Mouse (Mus musculus) forebrain, embryonic 12.5 days (tissue): Measurements from ENCODE around the gene B3gnt2. TPM values are rescaled to one million over a fixed set of nuclear protein-coding genes. Genes with fewer than 3 reads are reported as not detected.

Experiments
- ATAC-seq: fragments of 200-750 bp; cut with Nextera tagmentation; 2 replicates; pipeline ENCODE4 v1.8.0; 2017; ENCODE audit warnings: moderate TSS enrichment; ENCODE audit not compliant: low FRiP score
- H3K27ac ChIP-seq: fragments of 300-500 bp; sonication (generic); 2 replicates; pipeline ENCODE4 v1.5.1; 2016; ENCODE audit warnings: mild to moderate bottlenecking
- H3K27me3 ChIP-seq: fragments of 300-500 bp; sonication (generic); 2 replicates; pipeline ENCODE4 v1.6.1; 2016; ENCODE audit warnings: mild to moderate bottlenecking
- H3K36me3 ChIP-seq: fragments of 300-500 bp; sonication (generic); replicated peaks from 2 replicates; pipeline ENCODE4 v1.6.1; 2016; ENCODE audit warnings: mild to moderate bottlenecking
- H3K4me1 ChIP-seq: fragments of 300-500 bp; sonication (generic); 2 replicates; pipeline ENCODE4 v1.6.1; 2016
- H3K4me2 ChIP-seq: fragments of 300-500 bp; sonication (generic); 2 replicates; pipeline ENCODE4 v1.6.1; 2016; ENCODE audit warnings: mild to moderate bottlenecking, moderate library complexity
- H3K4me3 ChIP-seq: fragments of 300-500 bp; sonication (generic); replicated peaks from 2 replicates; pipeline ENCODE4 v1.5.1; 2016; ENCODE audit warnings: mild to moderate bottlenecking
- H3K9ac ChIP-seq: fragments of 300-500 bp; sonication (generic); 2 replicates; pipeline ENCODE4 v1.6.1; 2016; ENCODE audit warnings: mild to moderate bottlenecking
- H3K9me3 ChIP-seq: fragments of 300-500 bp; sonication (generic); 2 replicates; pipeline ENCODE4 v1.6.1; 2016
- WGBS: fragments of 180-500 bp; shearing (Covaris S2); methylation state at CpG from one replicate; pipeline ENCODE4 v1.1.7; 2016; 5-methylcytosine and 5-hydroxymethylcytosine counted together
- polyA plus RNA-seq: library from polyadenylated mRNA; unstranded; fragments of >200 nt; fragmentation: Nextera tagmentation; extraction: Ambion mirVana; gene quantifications from 2 replicates; pipeline ENCODE4 v1.2.1, GENCODE M21; 2016

B3gnt2 gene
- 2.6 and 3.5 TPM in 2 replicates for polyA plus RNA-seq

DNA sequence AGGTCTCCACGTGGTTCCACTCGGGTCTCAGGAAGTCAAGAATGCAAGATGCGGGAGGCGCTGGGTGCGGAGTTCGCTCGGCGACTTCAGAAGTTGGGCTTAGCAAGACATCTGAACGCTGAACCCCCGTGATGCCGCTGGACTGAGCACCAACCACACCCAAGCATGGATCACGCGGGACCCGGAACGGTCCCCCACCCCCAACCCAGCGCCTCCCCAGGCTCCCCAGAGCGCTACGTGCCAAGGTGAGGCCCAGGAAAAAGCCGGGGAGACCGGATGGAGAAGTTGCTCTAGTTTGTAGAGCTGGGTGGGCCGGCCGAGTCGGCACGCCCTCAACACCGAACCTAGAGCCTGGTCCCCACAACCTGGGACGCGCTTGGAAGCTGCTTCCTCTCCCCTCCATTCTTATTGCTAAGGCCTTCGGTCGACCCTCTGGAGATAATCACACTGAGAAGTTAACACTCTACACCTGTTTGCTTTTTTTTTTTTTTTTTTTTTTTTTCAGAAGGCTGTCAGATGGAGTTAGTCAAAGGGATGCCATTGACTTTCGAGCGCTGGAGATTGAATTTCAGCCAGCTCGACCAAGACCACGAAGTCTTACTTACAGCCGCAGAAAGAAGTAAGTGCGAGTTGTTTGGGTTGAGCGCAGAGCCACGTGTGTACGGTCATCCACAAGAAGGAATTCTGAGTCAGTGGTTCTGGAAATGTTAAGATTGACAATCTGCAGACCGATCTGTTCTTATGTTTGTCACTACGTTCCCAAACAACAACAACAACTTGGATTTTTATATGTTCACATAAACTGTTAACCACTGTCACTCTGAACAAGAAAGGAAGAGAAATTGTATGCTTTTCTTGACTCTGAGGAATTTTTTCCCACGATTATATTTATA, at the start of gene B3gnt2:
TSS of gene B3gnt2 (minus strand) at position 627 of the 893 bp plus-strand sequence.
- peak within 1 kb of the TSS; percentile 75 for H3K4me3 ChIP-seq
- WGBS = 5% methylated on average over 41 of the region's 41 CpGs
- H3K4me2 ChIP-seq = peak within 1 kb of the TSS; percentile 99
- peak within 1 kb of the TSS; percentile 65 for H3K9ac ChIP-seq
- H3K27me3 ChIP-seq = peaks cover 70% of the 10 kb centered on the region
- H3K36me3 ChIP-seq = no peaks in the 10 kb centered on the region
- ATAC-seq = 0 out of 2 replicates have a peak, but pooled peaks have one; percentile 10
- H3K9me3 ChIP-seq = no peaks in the 10 kb centered on the region
- H3K27ac ChIP-seq = no peak within 1 kb of the TSS
- peaks cover 40% of the 10 kb centered on the region for H3K4me1 ChIP-seq

DNA sequence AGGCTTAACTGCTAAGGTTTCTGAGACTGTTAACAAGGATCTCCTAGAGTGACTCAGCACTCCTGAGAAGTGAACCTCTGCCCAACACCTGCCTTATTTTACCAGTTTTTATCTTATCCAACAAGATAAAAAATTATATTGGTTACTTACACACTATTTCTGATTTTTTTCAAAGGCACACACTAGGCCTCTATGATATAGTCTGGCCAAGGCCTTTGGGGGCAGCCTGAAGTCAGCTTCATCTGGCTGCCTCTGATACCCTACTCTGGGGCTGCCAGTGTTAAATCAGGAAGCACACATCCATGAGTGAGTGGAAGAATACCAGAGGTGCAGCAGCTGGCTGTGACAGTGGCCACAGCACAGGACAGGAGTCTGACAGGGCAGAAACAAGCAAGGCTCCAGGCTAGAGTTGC, 45.7 kb upstream of the B3gnt2 start:
- no peaks in the 10 kb centered on the region for H3K27me3 ChIP-seq
- H3K9me3 ChIP-seq = no peaks in the 10 kb centered on the region
- no peaks in the 10 kb centered on the region for H3K36me3 ChIP-seq
- no peak overlapping the region for H3K9ac ChIP-seq
- H3K4me3 ChIP-seq = no peak overlapping the region
- no peaks in the 10 kb centered on the region for H3K4me1 ChIP-seq
- ATAC-seq = no peak
- no peak overlapping the region for H3K4me2 ChIP-seq
- no peak overlapping the region for H3K27ac ChIP-seq

DNA sequence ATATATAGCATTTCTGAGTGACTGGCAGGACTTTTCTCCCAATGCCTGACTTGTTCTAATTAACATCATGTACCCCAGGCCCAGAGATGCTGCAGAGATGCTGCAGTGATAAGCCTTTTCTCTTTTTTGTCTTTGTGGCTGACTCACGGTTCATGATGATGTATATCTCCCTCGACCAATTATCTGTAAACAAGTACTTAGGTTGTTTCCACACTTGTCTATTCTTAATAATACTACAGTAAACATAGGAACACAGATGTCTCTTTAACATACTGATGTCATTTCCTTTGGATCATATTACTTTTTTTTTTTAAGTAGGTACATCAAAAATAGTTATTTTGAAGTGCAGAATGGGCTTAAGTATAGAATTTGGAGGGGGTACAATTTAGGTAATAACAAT, 42.2 kb upstream of the B3gnt2 start:
- Histone ChIP-seq H3K4me1 (no peaks in the 10 kb centered on the region), H3K27me3 (no peaks in the 10 kb centered on the region), H3K9ac (no peak overlapping the region), H3K4me3 (no peak overlapping the region), H3K27ac (no peak overlapping the region), H3K4me2 (no peak overlapping the region), H3K9me3 (no peaks in the 10 kb centered on the region), H3K36me3 (peaks cover 7% of the 10 kb centered on the region; the same call in 1 of the 2 replicates)
- ATAC-seq = no peak
- WGBS = 77% methylated on average over 2 of the region's 2 CpGs

DNA sequence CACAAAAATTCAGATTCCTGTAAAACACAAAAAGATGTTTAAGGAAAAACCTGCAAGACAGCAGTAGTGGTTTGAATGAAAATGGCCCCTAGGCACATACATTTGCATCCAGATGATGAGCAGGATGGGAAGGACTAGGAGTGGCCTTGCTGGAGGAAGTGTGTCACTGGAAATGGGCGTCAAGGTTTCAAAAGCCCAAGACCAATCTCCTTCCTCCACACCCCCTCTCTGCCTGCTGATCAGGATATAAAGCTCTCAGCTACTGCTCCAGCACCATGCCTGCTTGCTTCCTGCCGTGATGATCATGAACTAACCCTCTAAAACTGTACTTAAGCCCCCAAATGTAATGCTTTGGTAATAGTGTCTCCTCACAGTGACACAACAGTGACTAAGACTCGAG, 39.3 kb upstream of the B3gnt2 start:
- Histone ChIP-seq H3K27ac (no peak overlapping the region), H3K4me1 (no peaks in the 10 kb centered on the region), H3K9me3 (no peaks in the 10 kb centered on the region), H3K36me3 (peaks cover 7% of the 10 kb centered on the region; the same call in 1 of the 2 replicates), H3K4me2 (no peak overlapping the region), H3K27me3 (no peaks in the 10 kb centered on the region), H3K4me3 (no peak overlapping the region), H3K9ac (no peak overlapping the region)
- no peak for ATAC-seq
- WGBS = 87% methylated on average over 3 of the region's 3 CpGs

DNA sequence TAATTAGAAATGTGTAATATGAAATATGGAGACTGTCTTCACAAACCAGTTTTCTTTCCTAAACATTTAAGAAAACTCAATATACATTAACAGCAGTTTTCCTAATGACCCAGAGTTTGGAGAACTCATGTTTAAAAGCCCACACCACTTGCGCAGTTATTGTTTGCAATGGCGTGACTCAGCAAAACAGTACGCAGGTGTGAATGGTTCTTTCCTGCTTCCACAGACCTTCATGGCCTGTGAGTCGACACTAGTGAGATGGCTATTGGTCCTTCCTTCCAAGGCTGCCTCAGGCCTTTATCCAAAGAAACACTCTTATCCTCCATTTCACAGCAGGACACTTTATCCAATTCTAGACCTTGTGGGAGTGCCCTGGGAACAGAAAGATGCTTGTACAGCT, 36.9 kb upstream of the B3gnt2 start:
- Histone ChIP-seq H3K9me3 (no peaks in the 10 kb centered on the region), H3K4me2 (no peak overlapping the region), H3K36me3 (peaks cover 7% of the 10 kb centered on the region; the same call in 1 of the 2 replicates), H3K4me3 (no peak overlapping the region), H3K4me1 (no peaks in the 10 kb centered on the region), H3K27ac (no peak overlapping the region), H3K27me3 (no peaks in the 10 kb centered on the region), H3K9ac (no peak overlapping the region)
- no peak for ATAC-seq
- WGBS = 94% methylated on average over 4 of the region's 4 CpGs

DNA sequence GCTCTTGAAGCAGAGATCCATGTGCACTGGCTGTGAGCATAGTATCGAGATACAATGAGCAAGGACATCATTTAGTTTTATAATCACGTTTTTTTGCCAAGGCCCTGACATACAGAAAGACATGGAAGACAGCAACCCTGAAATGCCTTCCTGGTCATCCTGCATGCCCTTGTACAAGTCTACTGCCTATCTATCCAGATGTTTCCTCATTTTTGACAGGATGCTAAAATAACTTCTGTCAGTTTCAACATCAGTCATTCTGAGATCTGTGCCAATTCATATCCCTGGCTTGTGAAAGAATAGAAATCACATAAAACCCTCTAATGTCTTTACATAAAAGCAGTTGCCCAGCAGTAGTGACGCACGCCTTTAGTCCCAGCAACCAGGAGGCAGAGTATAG, 36.4 kb upstream of the B3gnt2 start:
- Histone ChIP-seq H3K9me3 (no peaks in the 10 kb centered on the region), H3K36me3 (peaks cover 7% of the 10 kb centered on the region; the same call in 1 of the 2 replicates), H3K4me2 (no peak overlapping the region), H3K9ac (no peak overlapping the region), H3K27ac (no peak overlapping the region), H3K27me3 (no peaks in the 10 kb centered on the region), H3K4me3 (no peak overlapping the region), H3K4me1 (no peaks in the 10 kb centered on the region)
- 96% methylated on average over 4 of the region's 4 CpGs for WGBS
- ATAC-seq = no peak

DNA sequence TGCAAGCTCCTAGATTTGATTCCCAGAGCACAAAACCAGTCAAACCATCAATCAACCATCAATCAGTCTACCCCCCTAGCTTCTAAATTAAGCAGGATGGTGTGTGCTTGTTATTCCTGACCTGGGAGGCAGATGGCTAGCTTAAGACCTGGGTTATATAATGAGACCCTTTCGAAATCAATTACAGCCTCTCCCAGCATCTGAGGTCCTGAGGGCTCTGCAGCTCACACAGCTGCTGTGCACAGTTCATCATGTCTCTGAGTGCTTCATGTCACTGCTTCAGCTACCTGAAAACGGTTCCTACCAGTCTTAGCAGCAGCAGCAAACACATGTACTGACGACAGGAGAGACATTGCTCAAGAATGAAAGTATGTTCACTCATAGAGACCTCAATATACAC, 32.3 kb upstream of the B3gnt2 start:
- no peak overlapping the region for H3K9ac ChIP-seq
- 81% methylated on average over 3 of the region's 3 CpGs for WGBS
- H3K36me3 ChIP-seq = 0 out of 2 replicates have a peak, but pooled peaks cover under 1% of the 10 kb centered on the region
- no peaks in the 10 kb centered on the region for H3K27me3 ChIP-seq
- no peaks in the 10 kb centered on the region for H3K4me1 ChIP-seq
- ATAC-seq = no peak
- H3K4me2 ChIP-seq = no peak overlapping the region
- no peak overlapping the region for H3K4me3 ChIP-seq
- H3K27ac ChIP-seq = no peak overlapping the region
- no peaks in the 10 kb centered on the region for H3K9me3 ChIP-seq

DNA sequence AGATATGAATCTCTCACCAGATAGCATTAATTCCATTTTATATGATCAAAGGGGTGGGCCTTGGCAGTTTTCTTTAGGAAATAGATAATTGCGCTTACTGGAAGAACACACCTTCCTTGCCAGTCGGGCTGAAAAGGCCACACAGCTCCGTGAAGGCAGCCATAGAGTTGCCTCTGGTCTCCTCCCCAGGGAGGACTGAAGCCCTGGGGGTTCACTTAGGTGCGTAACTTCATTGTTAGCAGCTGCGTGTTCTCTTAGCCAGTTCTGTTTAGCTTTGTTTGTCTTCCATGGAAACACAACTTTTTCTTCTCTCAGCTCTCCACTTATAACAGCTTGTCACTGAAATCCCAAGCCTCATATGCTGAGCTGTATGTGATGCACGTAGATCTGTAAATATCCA, 31.7 kb upstream of the B3gnt2 start:
- no peak for ATAC-seq
- Histone ChIP-seq H3K4me3 (no peak overlapping the region), H3K27me3 (no peaks in the 10 kb centered on the region), H3K4me2 (no peak overlapping the region), H3K9ac (no peak overlapping the region), H3K36me3 (no peaks in the 10 kb centered on the region), H3K9me3 (no peaks in the 10 kb centered on the region), H3K4me1 (no peaks in the 10 kb centered on the region), H3K27ac (no peak overlapping the region)
- WGBS = 77% methylated on average over 6 of the region's 6 CpGs

DNA sequence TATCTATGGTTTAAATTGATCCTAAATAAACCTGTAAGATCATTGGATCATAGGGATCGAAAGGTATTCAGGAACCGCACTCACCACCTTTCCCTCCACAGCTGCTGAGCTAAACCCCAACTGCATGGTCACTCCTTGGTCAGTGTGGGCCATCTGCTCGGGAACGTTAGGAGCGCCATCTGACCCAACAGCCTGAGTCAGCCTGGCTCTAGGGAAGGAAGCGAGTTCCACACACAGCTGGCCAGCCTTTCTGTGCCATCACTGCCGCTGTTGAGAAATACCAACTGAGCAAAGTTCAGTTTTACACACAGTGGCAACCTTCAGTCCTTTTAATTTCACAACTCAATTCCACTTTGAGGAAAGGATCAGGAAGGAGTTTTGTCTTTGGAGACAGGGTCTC, 31.1 kb upstream of the B3gnt2 start:
- Histone ChIP-seq H3K36me3 (no peaks in the 10 kb centered on the region), H3K4me3 (no peak overlapping the region), H3K9ac (no peak overlapping the region), H3K9me3 (no peaks in the 10 kb centered on the region), H3K4me1 (no peaks in the 10 kb centered on the region), H3K4me2 (no peak overlapping the region), H3K27ac (no peak overlapping the region), H3K27me3 (no peaks in the 10 kb centered on the region)
- WGBS = 96% methylated on average over 7 of the region's 7 CpGs
- ATAC-seq = no peak

DNA sequence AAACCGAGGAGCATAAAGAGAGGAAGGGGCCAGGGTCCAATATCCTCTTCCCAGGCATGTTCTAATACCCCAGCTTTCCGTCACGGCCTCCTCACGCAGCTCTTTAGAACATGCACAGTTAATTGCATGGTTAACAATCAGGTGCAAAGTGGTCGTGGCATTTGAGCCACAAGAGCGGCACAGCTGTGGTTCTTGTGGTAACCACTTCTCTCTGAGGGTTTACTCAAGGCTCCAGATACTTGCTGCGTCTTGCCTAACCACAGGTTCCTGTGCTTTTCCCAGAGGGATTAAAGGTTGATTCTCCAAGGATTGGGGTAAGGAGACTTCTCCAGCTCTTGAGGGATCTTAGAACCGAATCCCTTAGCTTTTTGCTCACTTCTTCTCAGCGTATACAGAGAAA, 30.5 kb upstream of the B3gnt2 start:
- H3K4me3 ChIP-seq = no peak overlapping the region
- no peak overlapping the region for H3K27ac ChIP-seq
- H3K9me3 ChIP-seq = no peaks in the 10 kb centered on the region
- no peak overlapping the region for H3K9ac ChIP-seq
- ATAC-seq = no peak
- no peaks in the 10 kb centered on the region for H3K36me3 ChIP-seq
- 79% methylated on average over 9 of the region's 9 CpGs for WGBS
- H3K4me2 ChIP-seq = no peak overlapping the region
- no peaks in the 10 kb centered on the region for H3K4me1 ChIP-seq
- H3K27me3 ChIP-seq = no peaks in the 10 kb centered on the region

DNA sequence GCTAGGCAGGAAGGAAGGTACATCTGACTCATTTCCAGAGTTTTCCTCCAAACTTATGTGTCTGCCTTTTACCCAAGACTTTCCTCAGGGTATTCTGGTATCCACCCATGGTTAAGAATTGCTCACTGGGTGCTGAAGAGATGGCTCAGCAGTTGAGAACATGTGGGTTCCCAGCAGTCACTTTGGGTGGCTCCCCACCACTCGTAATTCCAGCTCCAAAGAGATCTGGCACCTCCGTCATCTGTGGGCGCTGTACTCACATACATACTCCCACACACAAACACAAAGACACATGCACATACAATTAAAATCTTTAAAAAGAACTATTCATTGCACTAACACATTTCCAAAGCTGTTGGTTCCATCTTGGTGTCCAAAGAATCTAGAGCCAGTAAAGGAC, 28.5 kb upstream of the B3gnt2 start:
- no peak overlapping the region for H3K9ac ChIP-seq
- H3K4me3 ChIP-seq = no peak overlapping the region
- WGBS = 94% methylated on average over 3 of the region's 3 CpGs
- ATAC-seq = no peak
- H3K4me2 ChIP-seq = no peak overlapping the region
- H3K36me3 ChIP-seq = no peaks in the 10 kb centered on the region
- no peaks in the 10 kb centered on the region for H3K27me3 ChIP-seq
- H3K4me1 ChIP-seq = no peaks in the 10 kb centered on the region
- H3K9me3 ChIP-seq = no peaks in the 10 kb centered on the region
- no peak overlapping the region for H3K27ac ChIP-seq

DNA sequence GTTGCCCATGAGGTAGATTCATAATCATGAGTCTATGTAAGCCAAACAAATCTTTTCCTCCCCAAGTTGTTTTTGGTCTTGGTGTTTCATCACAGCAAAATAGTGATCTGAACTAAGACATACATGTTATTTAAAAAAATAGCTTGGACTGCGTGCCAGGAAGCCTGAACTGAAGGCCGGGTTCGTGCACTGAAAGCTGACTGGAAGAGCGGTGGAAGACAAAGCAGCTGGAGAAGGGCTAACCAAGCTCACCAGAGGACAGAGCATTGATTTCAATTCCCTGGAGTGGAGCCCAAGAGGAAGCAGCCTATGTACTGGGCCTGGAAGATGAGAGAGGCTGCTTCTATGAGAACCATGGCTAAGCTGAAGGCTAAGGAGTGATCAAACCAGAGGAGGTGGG, 26.2 kb upstream of the B3gnt2 start:
- Histone ChIP-seq H3K9me3 (no peaks in the 10 kb centered on the region), H3K4me3 (no peak overlapping the region), H3K4me1 (no peaks in the 10 kb centered on the region), H3K27ac (no peak overlapping the region), H3K4me2 (no peak overlapping the region), H3K27me3 (no peaks in the 10 kb centered on the region), H3K9ac (no peak overlapping the region), H3K36me3 (no peaks in the 10 kb centered on the region)
- no peak for ATAC-seq
- WGBS = 93% methylated on average over 4 of the region's 4 CpGs

DNA sequence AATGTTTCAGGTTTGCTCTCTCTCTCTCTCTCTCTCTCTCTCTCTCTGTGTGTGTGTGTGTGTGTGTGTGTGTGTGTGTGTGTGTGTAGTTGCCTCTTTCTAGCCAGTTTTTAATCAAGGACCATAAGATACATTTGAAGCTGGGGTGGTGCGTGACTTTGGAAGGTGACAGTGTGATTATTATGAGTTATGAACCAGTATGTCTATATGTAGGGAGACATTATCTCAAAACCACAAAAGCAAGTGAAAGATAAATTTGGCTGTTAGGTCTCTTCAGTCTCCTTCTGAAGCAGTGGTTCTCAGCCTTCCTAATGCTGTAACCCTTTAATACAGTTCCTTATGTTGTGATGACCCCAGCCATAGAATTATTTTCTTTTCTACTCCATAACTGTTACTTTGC, 24.6 kb upstream of the B3gnt2 start:
- no peaks in the 10 kb centered on the region for H3K36me3 ChIP-seq
- 100% methylated on average over 1 of the region's 1 CpGs for WGBS
- no peaks in the 10 kb centered on the region for H3K4me1 ChIP-seq
- no peak overlapping the region for H3K4me2 ChIP-seq
- no peak overlapping the region for H3K4me3 ChIP-seq
- H3K9ac ChIP-seq = no peak overlapping the region
- H3K27ac ChIP-seq = no peak overlapping the region
- ATAC-seq = no peak
- no peaks in the 10 kb centered on the region for H3K27me3 ChIP-seq
- no peaks in the 10 kb centered on the region for H3K9me3 ChIP-seq
